Mouse (Mus musculus): Measurements from ENCODE around the gene Mid1. TPM values are rescaled to one million over a fixed set of nuclear protein-coding genes. Genes with fewer than 3 reads are reported as not detected.
"Not testable (repeated sequence)": the region's sequence is repeated elsewhere in the genome, so short reads cannot be mapped to it uniquely, and the experiment has no call there.

Gene Mid1
- polyA plus RNA-seq, 1 experiment from 2014 or later: 1.7 TPM

- ATAC-seq: no peak
- no peak overlapping the region for H3K27ac ChIP-seq (ENCODE audit: low read length)
Observed at GRCm38 (mm10) chrX:169937119-169937719, 252.2 kb downstream of the Mid1 start.

GRCm38 (mm10) chrX:169940531-169940930 lies 255.5 kb downstream of the Mid1 start:
- TF ChIP-seq CTCF (IDR thresholded peaks at IDR 0.05): no peak
- no peak for TF ChIP-seq EP300 (IDR thresholded peaks at IDR 0.05)
- no peak for DNase-seq (ENCODE audit: low spot score)
- no peaks in the 10 kb centered on the region for H3K27me3 ChIP-seq (replicated peaks; ENCODE audit: insufficient read depth, low read length)
- H3K4me1 ChIP-seq (ENCODE audit: insufficient read depth, low read depth, low read length): no peaks in the 10 kb centered on the region
- H3K9me3 ChIP-seq (ENCODE audit: low read length): no peaks in the 10 kb centered on the region
- no peak for ATAC-seq
- no peak overlapping the region for H3K9ac ChIP-seq (replicated peaks; ENCODE audit: low read depth)
- WGBS: 77% methylated on average over 4 of the region's 4 CpGs
- H3K4me3 ChIP-seq (ENCODE audit: low read depth, low read length): no peak overlapping the region
- H3K36me3 ChIP-seq (ENCODE audit: insufficient read depth, low read length): no peaks in the 10 kb centered on the region
- H3K4me2 ChIP-seq (replicated peaks; ENCODE audit: low read depth, low read length): no peak overlapping the region
- no peak overlapping the region for H3K27ac ChIP-seq (ENCODE audit: low read length)

More at GRCm38 (mm10) chrX:169937119-169937719, 252.2 kb downstream of the Mid1 start:
- Histone ChIP-seq H3K4me3 (ENCODE audit: low read depth, low read length) (no peak overlapping the region), H3K4me1 (ENCODE audit: insufficient read depth, low read depth, low read length) (no peaks in the 10 kb centered on the region), H3K4me2 (replicated peaks; ENCODE audit: low read depth, low read length) (no peak overlapping the region), H3K9me3 (ENCODE audit: low read length) (no peaks in the 10 kb centered on the region), H3K27me3 (replicated peaks; ENCODE audit: insufficient read depth, low read length) (no peaks in the 10 kb centered on the region), H3K9ac (replicated peaks; ENCODE audit: low read depth) (no peak overlapping the region), H3K36me3 (ENCODE audit: insufficient read depth, low read length) (no peaks in the 10 kb centered on the region)
- DNase-seq (ENCODE audit: low spot score): peak; percentile 14
- 28% methylated on average over 5 of the region's 5 CpGs for WGBS
- no peak for TF ChIP-seq CTCF (IDR thresholded peaks at IDR 0.05)
- no peak for TF ChIP-seq EP300 (IDR thresholded peaks at IDR 0.05)

- ATAC-seq: no peak
- WGBS: 71% methylated on average over 1 of the region's 1 CpGs
- Histone ChIP-seq H3K4me3 (ENCODE audit: low read depth, low read length) (no peak overlapping the region), H3K9me3 (ENCODE audit: low read length) (no peaks in the 10 kb centered on the region), H3K4me1 (ENCODE audit: insufficient read depth, low read depth, low read length) (no peaks in the 10 kb centered on the region), H3K9ac (replicated peaks; ENCODE audit: low read depth) (no peak overlapping the region), H3K36me3 (ENCODE audit: insufficient read depth, low read length) (no peaks in the 10 kb centered on the region), H3K4me2 (replicated peaks; ENCODE audit: low read depth, low read length) (no peak overlapping the region), H3K27ac (ENCODE audit: low read length) (no peak overlapping the region), H3K27me3 (replicated peaks; ENCODE audit: insufficient read depth, low read length) (no peaks in the 10 kb centered on the region)
- no peak for DNase-seq (ENCODE audit: low spot score)
- TF ChIP-seq EP300 (IDR thresholded peaks at IDR 0.05): no peak
- TF ChIP-seq CTCF (IDR thresholded peaks at IDR 0.05): no peak
Observed at GRCm38 (mm10) chrX:169950596-169950995, 265.6 kb downstream of the Mid1 start.

GRCm38 (mm10) chrX:169969337-169969736 lies 284.3 kb downstream of the Mid1 start:
- Histone ChIP-seq H3K27me3 (replicated peaks; ENCODE audit: insufficient read depth, low read length) (no peaks in the 10 kb centered on the region), H3K9ac (replicated peaks; ENCODE audit: low read depth) (no peak overlapping the region), H3K36me3 (ENCODE audit: insufficient read depth, low read length) (no peaks in the 10 kb centered on the region), H3K27ac (ENCODE audit: low read length) (no peak overlapping the region), H3K4me1 (ENCODE audit: insufficient read depth, low read depth, low read length) (no peaks in the 10 kb centered on the region), H3K4me3 (ENCODE audit: low read depth, low read length) (no peak overlapping the region), H3K4me2 (replicated peaks; ENCODE audit: low read depth, low read length) (no peak overlapping the region), H3K9me3 (ENCODE audit: low read length) (no peaks in the 10 kb centered on the region)
- TF ChIP-seq CTCF (IDR thresholded peaks at IDR 0.05) (no peak), EP300 (IDR thresholded peaks at IDR 0.05) (no peak)
- 100% methylated on average over 1 of the region's 1 CpGs for WGBS
- DNase-seq (ENCODE audit: low spot score): no peak
- ATAC-seq: no peak

GRCm38 (mm10) chrX:169969765-169970164 lies 284.8 kb downstream of the Mid1 start:
- not testable (repeated sequence) for H3K27ac ChIP-seq (ENCODE audit: low read length); ATAC-seq; H3K4me1 ChIP-seq (ENCODE audit: insufficient read depth, low read depth, low read length); H3K36me3 ChIP-seq (ENCODE audit: insufficient read depth, low read length); H3K27me3 ChIP-seq (replicated peaks; ENCODE audit: insufficient read depth, low read length); H3K4me3 ChIP-seq (ENCODE audit: low read depth, low read length); H3K9me3 ChIP-seq (ENCODE audit: low read length); H3K9ac ChIP-seq (replicated peaks; ENCODE audit: low read depth); H3K4me2 ChIP-seq (replicated peaks; ENCODE audit: low read depth, low read length); DNase-seq (ENCODE audit: low spot score)
- WGBS: 74% methylated on average over 3 of the region's 3 CpGs

GRCm38 (mm10) chrX:169970546-169970945 lies 285.5 kb downstream of the Mid1 start:
- H3K27me3 ChIP-seq (replicated peaks; ENCODE audit: insufficient read depth, low read length); H3K4me3 ChIP-seq (ENCODE audit: low read depth, low read length); H3K4me1 ChIP-seq (ENCODE audit: insufficient read depth, low read depth, low read length); H3K27ac ChIP-seq (ENCODE audit: low read length); ATAC-seq; DNase-seq (ENCODE audit: low spot score); H3K9me3 ChIP-seq (ENCODE audit: low read length); H3K4me2 ChIP-seq (replicated peaks; ENCODE audit: low read depth, low read length); H3K9ac ChIP-seq (replicated peaks; ENCODE audit: low read depth); H3K36me3 ChIP-seq (ENCODE audit: insufficient read depth, low read length): not testable (repeated sequence)
- 81% methylated on average over 7 of the region's 7 CpGs for WGBS

- not testable (repeated sequence) for H3K27me3 ChIP-seq (replicated peaks; ENCODE audit: insufficient read depth, low read length); H3K36me3 ChIP-seq (ENCODE audit: insufficient read depth, low read length); H3K9me3 ChIP-seq (ENCODE audit: low read length); DNase-seq (ENCODE audit: low spot score); ATAC-seq; H3K4me3 ChIP-seq (ENCODE audit: low read depth, low read length); H3K9ac ChIP-seq (replicated peaks; ENCODE audit: low read depth); H3K27ac ChIP-seq (ENCODE audit: low read length); H3K4me1 ChIP-seq (ENCODE audit: insufficient read depth, low read depth, low read length); H3K4me2 ChIP-seq (replicated peaks; ENCODE audit: low read depth, low read length)
- WGBS: 85% methylated on average over 6 of the region's 6 CpGs
Observed at GRCm38 (mm10) chrX:169971562-169971961, 286.6 kb downstream of the Mid1 start.

GRCm38 (mm10) chrX:169972131-169972530 lies 287.1 kb downstream of the Mid1 start:
- not testable (repeated sequence) for H3K27ac ChIP-seq (ENCODE audit: low read length); H3K4me2 ChIP-seq (replicated peaks; ENCODE audit: low read depth, low read length); H3K36me3 ChIP-seq (ENCODE audit: insufficient read depth, low read length); H3K4me1 ChIP-seq (ENCODE audit: insufficient read depth, low read depth, low read length); H3K9ac ChIP-seq (replicated peaks; ENCODE audit: low read depth); H3K4me3 ChIP-seq (ENCODE audit: low read depth, low read length); H3K9me3 ChIP-seq (ENCODE audit: low read length); H3K27me3 ChIP-seq (replicated peaks; ENCODE audit: insufficient read depth, low read length); ATAC-seq; DNase-seq (ENCODE audit: low spot score)
- WGBS: 63% methylated on average over 2 of the region's 2 CpGs

- not testable (repeated sequence) for H3K4me1 ChIP-seq (ENCODE audit: insufficient read depth, low read depth, low read length); H3K9me3 ChIP-seq (ENCODE audit: low read length); H3K4me3 ChIP-seq (ENCODE audit: low read depth, low read length); H3K9ac ChIP-seq (replicated peaks; ENCODE audit: low read depth); H3K27me3 ChIP-seq (replicated peaks; ENCODE audit: insufficient read depth, low read length); H3K27ac ChIP-seq (ENCODE audit: low read length); H3K4me2 ChIP-seq (replicated peaks; ENCODE audit: low read depth, low read length); DNase-seq (ENCODE audit: low spot score); ATAC-seq; H3K36me3 ChIP-seq (ENCODE audit: insufficient read depth, low read length)
- WGBS: 61% methylated on average over 6 of the region's 6 CpGs
Observed at GRCm38 (mm10) chrX:169972791-169973494, 287.9 kb downstream of the Mid1 start.
